Mouse (Mus musculus): ENCODE data around the gene Uggt1.
A peak's percentile ranks its signal among the peaks of the same experiment; 100 is the strongest.

Uggt1 gene

GRCm38 (mm10) chr1:36255871-36256640 is 11.5 kb upstream of the Uggt1 start:
- no peak for DNase-seq

GRCm38 (mm10) chr1:36254635-36255360 is 10.3 kb upstream of the Uggt1 start:
- DNase-seq = no peak

DNA sequence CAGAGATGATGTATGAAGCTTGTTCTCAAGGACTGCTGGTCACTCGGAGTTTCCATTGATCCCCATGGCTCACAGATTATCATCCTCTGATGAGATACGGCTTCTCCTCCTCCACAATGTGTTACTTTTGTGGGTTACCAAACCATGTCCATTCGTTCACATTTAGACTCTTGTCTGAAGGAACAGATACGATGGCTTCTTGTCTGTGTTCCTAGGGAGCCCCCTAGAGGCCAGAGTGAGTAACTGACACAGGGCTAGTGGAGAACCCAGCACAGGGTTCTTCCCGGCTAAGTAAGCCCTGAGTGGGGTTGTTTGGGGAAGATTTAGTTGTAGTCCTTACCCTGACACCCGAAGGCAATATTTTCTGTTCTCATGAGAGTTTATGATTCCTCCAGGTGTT is 8.3 kb upstream of the Uggt1 start:
- DNase-seq = peak; percentile 68 to 75

DNA sequence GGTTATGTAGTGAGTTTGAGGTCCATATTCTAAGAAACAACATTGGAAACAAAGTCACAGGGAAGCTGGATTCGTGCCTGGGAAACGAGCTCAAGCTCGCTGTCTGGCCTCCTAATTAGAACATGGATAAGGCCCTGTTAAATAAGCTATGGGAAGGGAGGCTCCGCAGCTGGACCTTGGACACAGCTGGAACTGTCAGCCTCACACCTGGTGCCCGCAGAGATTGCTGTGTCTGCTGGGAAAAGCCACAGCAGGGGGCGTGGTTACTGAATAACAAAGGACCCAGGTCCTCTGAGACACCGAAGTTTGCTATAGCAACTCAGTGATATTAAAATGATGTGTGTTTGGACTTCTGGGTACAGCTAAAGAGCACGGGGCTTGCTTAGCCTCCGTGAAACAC is 6.9 kb upstream of the Uggt1 start:
- DNase-seq = no peak

DNA sequence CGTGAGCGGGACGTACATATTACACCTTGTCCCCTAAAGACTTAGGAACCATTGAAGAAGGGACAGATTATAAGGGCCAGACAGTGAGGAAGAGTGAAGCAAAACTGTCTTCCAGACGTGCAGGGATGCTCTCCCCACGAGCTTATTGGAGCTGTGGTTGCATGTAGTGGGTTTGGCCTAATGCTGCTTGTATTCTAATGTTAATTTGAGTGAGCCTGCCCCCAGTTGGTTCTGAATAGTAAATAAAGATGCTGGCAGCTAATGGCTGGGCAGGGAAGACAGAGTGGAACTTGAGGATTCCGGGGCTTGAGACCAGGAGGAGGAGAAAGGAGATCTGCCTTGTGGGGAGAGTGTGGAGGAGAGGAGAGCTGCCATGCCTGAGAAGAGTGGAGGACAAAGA is 2.2 kb upstream of the Uggt1 start:
- DNase-seq = no peak

DNA sequence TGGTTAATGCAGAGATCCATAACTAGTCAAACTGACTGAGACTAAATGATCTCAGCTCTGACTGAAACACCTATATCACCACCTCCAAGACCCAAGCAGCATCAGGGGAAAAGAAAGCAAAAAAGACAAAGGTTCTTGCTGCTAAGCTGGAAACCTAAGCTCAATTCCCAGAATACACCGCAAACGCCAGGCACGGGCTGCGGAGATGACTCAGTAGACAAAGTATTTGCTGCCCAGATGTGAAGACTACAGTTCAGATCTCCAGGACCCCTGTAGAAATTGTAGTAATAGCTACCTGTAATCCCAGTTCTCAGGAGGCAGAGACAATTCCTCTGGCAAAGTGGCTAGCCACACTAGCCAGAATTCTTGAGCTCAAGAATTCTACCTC is 302 bp upstream of the Uggt1 start:
- no peak for DNase-seq

DNA sequence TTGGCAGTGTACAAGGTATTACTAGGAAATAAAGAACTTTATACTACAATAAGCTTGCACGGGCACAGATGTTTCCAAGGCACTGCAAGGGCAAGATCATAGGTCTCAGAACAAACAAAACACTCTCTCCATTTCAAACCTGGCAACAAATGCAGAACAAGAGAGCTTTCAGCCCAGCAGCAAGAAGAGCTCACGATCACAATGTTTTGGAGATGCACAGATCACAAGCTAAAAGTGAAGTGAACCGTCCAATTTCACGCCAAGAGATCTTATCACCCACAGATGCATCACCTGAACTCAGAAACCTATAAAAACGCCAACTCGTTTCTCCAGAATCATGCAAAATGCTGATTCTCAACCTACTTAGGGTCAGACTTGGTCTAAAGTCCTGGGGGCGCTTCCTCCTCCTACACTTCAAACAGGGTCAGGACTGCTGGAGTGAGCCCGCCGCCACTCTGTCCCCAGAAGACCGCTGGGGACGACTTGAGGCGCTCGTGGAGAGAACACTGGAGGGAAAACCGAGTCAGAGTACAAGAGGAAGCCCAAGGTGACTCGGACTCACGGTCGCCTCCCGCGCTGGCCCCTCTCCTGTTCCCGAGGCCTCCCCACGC is 968 bp downstream of the Uggt1 start:
- DNase-seq = no peak

DNA sequence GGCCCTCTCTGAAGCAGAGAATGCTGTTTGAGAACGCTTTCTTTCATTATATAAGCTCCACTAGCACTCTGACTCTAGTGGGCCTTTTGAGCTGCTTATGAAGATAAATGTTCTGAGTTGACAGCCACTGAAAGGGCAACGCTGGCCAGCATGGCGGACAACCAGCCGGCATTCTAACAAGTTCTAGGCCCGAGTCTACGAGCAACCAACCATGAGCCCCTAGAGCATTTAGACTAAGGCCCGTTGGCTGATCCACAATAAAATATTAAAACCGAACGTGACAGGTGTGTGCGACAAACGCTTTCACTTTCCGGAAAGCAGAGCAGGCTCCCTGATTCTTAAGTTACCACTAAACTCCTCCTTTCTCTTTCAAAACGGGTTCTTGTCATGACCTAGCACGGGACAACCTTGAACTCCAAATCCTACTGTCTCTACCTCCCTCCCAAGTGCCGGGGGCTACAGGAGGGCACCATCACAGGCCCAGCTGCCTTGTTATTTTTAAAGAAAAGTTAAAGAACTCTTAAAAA is 2.6 kb downstream of the Uggt1 start:
- no peak for DNase-seq

DNA sequence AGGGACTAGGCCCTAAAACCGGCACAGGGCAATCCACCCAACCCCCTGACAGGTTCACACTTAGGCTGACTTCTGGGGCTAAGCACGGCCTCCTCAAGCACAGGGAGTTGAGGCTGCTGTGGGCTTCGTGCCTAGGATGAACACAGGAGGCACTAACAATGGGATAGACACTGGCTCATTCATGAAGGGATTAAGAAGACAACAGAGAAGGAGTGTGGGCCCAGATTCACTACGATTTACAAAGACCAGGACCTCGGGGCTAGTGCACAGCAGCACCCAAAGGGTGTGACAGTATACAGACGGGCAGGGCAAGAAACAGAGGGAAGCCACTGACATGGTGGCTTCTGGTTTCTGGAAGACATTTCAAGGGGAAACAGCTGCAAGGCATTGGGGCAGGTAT is 4.3 kb downstream of the Uggt1 start:
- no peak for DNase-seq

DNA sequence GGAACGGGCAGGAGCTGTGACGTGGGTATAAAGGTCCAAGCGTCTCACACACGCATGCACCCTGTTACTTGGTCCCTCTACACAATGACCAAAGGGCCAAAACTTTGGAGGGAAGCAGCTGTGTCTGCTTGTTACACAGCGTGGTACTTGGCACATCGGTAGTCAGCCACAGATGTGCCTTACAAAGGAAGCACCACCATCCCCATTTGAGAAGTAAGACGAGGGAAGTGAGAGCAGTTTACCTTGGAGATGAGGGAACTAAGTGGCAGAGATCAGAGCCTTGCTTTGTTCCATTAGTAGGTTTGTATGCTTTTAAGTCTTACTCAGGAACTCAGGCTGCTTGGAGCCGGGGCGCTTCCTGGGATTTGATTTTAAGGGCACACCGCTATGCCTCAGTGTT is 5.1 kb downstream of the Uggt1 start:
- DNase-seq = no peak

DNA sequence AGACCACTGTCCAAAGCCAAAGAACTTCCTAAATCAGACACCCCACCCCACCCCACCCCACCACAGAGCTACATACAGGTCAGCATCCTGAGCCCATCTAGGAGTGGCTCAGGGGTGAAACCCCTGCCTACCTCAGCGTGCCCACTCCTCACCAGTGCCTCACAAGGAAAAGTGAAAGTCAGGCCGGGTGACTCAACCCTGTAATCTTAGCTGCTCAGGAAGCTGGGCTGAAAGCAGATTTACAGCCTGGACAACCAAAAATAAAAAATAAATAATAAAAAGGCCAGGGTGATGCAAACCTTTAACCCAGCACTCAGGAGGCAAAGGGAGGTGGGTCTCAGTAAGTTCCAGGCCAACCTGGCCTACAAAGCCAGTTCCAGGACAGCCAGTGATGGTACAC is 8.7 kb downstream of the Uggt1 start:
- DNase-seq = no peak

DNA sequence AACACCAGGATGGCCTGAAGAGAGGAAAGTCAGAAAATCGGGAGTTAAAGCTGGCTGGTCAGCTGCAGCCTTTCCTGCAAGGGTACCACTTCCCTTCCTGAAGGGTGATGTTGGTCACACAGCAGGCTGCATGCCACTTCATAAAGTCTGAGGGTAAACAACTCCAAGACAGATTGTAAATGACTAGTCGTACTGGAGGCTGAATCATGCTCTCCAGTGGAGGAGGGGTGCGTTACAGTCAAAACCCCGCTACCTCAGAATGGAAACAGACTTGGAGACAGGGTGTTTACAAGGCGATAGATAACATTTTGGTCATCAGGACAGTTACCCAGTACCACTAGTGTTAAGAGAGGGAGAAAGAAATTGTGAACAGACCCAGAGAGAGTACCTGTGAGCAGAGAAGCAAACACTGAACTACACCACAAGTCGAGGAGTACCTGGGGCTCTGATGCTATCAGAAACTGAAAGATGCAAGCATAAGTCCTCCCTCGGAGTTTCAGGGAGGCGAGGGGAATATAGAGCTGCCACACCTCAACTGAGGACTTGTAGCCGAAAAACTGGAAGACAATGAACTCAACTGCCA is 9.4 kb downstream of the Uggt1 start:
- no peak for DNase-seq

DNA sequence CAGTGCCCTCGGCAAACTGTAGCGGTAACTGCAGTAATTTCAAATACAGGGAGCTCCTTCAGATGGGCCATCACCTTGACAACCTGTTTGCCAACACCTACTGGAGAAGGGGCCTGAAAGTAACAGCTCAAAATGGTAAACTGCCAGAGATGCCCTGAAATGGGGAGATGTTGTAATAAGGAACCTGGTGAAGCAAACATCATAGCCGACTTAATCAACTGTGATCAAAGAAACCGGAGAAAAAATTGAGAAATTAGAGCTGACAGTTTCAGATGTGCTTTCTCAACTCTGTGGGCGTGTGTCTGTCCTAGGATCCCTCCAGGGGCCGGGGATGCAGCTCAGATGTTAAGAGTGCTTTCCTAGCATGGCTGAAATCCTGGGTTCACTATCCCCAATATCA is 11.3 kb downstream of the Uggt1 start:
- DNase-seq = no peak

DNA sequence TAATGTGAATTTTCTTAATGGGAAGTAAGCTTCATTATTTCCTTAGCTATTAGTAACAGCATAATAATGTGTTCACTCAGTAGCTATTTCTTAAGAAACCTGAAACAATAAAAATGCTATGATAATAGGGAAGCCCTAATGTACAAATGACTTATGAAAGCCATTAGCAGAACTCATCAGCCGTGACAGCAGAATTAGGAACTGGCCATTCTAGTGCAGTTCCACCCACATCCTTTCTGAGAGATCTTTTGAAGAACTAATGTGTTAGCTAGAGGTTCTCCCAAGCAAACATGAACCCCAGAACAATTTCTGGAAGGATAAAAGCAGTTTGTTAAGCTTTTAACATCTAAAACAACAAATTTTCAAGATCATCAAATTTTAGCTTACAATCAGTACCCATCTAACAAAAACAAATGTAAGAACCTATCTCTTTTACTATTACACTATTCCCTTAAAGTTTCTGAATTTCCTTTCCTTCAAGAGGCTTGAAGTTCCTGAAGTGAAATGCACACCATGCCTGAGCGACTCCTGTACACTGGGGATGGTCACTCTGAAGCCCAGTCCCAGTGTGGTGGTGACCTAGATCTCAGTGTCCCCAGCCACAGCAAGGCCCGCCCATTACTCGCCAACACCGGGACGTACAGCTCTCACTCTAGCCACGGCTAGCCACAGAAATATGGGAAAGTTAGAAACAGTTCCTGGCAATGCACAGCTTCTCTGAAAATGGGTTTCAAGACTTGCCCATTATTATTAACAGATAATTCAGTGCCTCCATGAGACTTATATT is 13.4 kb downstream of the Uggt1 start:
- DNase-seq = no peak

DNA sequence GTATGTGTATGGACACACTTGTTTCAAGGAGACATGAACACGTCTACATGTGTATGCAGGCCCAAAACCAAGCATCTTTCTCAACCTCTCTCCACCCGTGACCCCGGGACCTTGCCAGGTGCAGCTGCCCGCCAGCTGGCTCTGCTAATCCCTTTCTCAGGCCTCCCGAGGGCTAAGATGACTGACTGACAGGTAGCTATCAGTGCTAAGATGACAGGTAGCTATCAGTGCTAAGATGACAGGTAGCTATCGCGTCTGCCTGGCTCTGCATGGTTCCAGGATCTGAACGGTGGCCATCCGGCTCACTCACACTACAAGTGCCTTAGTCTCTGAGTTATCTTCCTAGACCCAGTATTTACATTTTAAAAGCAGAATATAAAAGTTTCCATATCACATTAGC is 16.1 kb downstream of the Uggt1 start:
- DNase-seq = no peak

DNA sequence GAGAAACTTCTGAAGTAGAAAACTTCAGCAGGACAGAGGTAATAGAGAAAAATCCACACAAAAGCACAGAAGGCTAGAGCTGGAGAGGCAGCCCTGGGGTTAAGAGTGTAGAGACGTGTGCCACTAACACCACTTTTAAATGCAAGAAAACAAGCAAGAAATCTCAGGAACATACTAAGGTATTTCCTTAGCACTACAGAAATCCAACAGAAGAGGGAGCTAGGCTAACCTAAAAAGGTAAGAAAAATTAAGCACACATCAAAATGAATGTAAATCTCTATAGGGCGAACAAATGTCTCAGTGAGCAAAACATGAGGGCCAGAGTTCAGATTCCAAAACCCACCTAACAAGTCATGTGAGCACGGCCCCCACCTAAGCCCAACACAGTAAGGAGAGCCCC is 19.9 kb downstream of the Uggt1 start:
- DNase-seq = no peak

- DNase-seq = no peak
Measured at GRCm38 (mm10) chr1:36214324-36214723, 30.2 kb downstream of the Uggt1 start.

DNA sequence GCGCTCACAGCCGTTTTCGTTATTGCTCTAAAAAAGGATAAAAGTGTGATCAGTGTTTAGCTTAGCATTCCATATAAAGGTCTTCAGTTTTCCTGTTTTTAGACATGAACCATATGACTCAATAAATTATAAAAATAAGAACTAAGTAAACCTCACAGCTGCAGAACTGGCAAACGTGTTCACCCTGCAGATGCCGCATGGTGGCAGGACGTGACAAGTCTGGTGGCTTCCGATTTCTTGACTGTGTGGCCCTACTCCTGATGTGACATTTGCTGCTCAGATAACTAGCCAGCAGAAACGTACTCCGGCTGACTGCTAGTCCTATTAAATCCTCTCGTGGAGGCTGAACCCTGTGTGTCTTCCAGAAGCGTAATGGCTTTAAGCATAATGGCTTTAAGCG is 42.8 kb downstream of the Uggt1 start:
- no peak for DNase-seq

GRCm38 (mm10) chr1:36194482-36194881 is 50.0 kb downstream of the Uggt1 start:
- no peak for DNase-seq

GRCm38 (mm10) chr1:36191966-36192365 is 52.6 kb downstream of the Uggt1 start:
- DNase-seq = peak in 1 of 2 experiments; percentile 5

GRCm38 (mm10) chr1:36180038-36180437 is 64.5 kb downstream of the Uggt1 start:
- no peak for DNase-seq

- no peak for DNase-seq
Measured at GRCm38 (mm10) chr1:36173461-36173860, 71.1 kb downstream of the Uggt1 start.

GRCm38 (mm10) chr1:36172941-36173340 is 71.6 kb downstream of the Uggt1 start:
- no peak for DNase-seq

Measured in lung, adult 18-20 months (tissue).